Mouse (Mus musculus) heart, postnatal 0 days (tissue): Measurements from ENCODE around the gene Ccdc34.

ENCODE experiments used
- CTCF ChIP-seq: IDR thresholded peaks from 2 replicates; pipeline ENCODE4 v1.5.1; 2016; ENCODE audit warnings: antibody characterized with exemption, control low read depth, low read depth
- EP300 ChIP-seq: IDR thresholded peaks from 2 replicates; pipeline ENCODE4 v1.6.1; 2016; ENCODE audit warnings: antibody characterized with exemption, low read depth

GRCm38 (mm10) chr2:110038341-110038740 lies 20.7 kb downstream of the Ccdc34 start:
- no peak for TF ChIP-seq CTCF
- no peak for TF ChIP-seq EP300
